Mouse (Mus musculus): ENCODE data around the gene Prrg2.

Gene Prrg2

GRCm38 (mm10) chr7:45012824-45013223, 49.7 kb downstream of the Prrg2 start:
- in situ Hi-C loops (cut with MboI; ENCODE audit: low sequenced_read_pairs): no loop called here

GRCm38 (mm10) chr7:45012011-45012410, 50.5 kb downstream of the Prrg2 start:
- in situ Hi-C loops (cut with MboI; ENCODE audit: low sequenced_read_pairs): no loop called here

- in situ Hi-C loops (cut with MboI; ENCODE audit: low sequenced_read_pairs): no loop called here
Measured at GRCm38 (mm10) chr7:45008411-45008810, 54.1 kb downstream of the Prrg2 start.

- in situ Hi-C loops (cut with MboI; ENCODE audit: low sequenced_read_pairs): no loop called here
Measured at GRCm38 (mm10) chr7:45007846-45008245, 54.6 kb downstream of the Prrg2 start.

- in situ Hi-C loops (cut with MboI; ENCODE audit: low sequenced_read_pairs): no loop called here
Measured at GRCm38 (mm10) chr7:45007141-45007540, 55.3 kb downstream of the Prrg2 start.

- in situ Hi-C loops (cut with MboI; ENCODE audit: low sequenced_read_pairs): no loop called here
Measured at GRCm38 (mm10) chr7:45006503-45006902, 56.0 kb downstream of the Prrg2 start.

- in situ Hi-C loops (cut with MboI; ENCODE audit: low sequenced_read_pairs): no loop called here
Measured at GRCm38 (mm10) chr7:45005321-45005992, 57.0 kb downstream of the Prrg2 start.

GRCm38 (mm10) chr7:45004546-45004945, 57.9 kb downstream of the Prrg2 start:
- in situ Hi-C loops (cut with MboI; ENCODE audit: low sequenced_read_pairs): no loop called here
